Mouse (Mus musculus) forebrain, embryonic 13.5 days (tissue): ENCODE data around the gene Ap3s2. TPM values are rescaled to one million over a fixed set of nuclear protein-coding genes. Genes with fewer than 3 reads are reported as not detected.

ENCODE experiments used
- ATAC-seq: fragments of 200-750 bp; cut with Nextera tagmentation; 2 replicates; pipeline ENCODE4 v1.8.0; 2017
- H3K27ac ChIP-seq: fragments of 300-500 bp; sonication (generic); 2 replicates; pipeline ENCODE4 v1.5.1; 2015; ENCODE audit warnings: inconsistent platforms, mild to moderate bottlenecking, moderate library complexity
- H3K27me3 ChIP-seq: fragments of 300-500 bp; sonication (generic); 2 replicates; pipeline ENCODE4 v1.6.1; 2015; ENCODE audit warnings: mild to moderate bottlenecking, inconsistent platforms
- H3K36me3 ChIP-seq: fragments of 300-500 bp; sonication (generic); 2 replicates; pipeline ENCODE4 v1.6.1; 2015; ENCODE audit warnings: mild to moderate bottlenecking, inconsistent platforms; ENCODE audit not compliant: poor library complexity, severe bottlenecking
- H3K4me1 ChIP-seq: fragments of 300-500 bp; sonication (generic); 2 replicates; pipeline ENCODE4 v1.6.1; 2015; ENCODE audit warnings: inconsistent platforms
- H3K4me2 ChIP-seq: fragments of 300-500 bp; sonication (generic); 2 replicates; pipeline ENCODE4 v1.6.1; 2015; ENCODE audit warnings: inconsistent platforms, mild to moderate bottlenecking, moderate library complexity
- H3K4me3 ChIP-seq: fragments of 300-500 bp; sonication (generic); 2 replicates; pipeline ENCODE4 v1.5.1; 2015; ENCODE audit warnings: mild to moderate bottlenecking, inconsistent platforms
- H3K9ac ChIP-seq: fragments of 300-500 bp; sonication (generic); 2 replicates; pipeline ENCODE4 v1.6.1; 2015; ENCODE audit warnings: mild to moderate bottlenecking, inconsistent platforms
- H3K9me3 ChIP-seq: fragments of 300-500 bp; sonication (generic); replicated peaks from 2 replicates; pipeline ENCODE4 v1.6.1; 2016; ENCODE audit warnings: inconsistent platforms
- WGBS: fragments of 180-500 bp; shearing (Covaris S2); methylation state at CpG from one replicate; pipeline ENCODE4 v1.1.7; 2015; 5-methylcytosine and 5-hydroxymethylcytosine counted together
- polyA plus RNA-seq: library from polyadenylated mRNA; unstranded; fragments of >200 nt; fragmentation: Nextera tagmentation; extraction: Ambion mirVana; gene quantifications from 2 replicates; pipeline ENCODE4 v1.2.1, GENCODE M21; 2015

Gene Ap3s2
- polyA plus RNA-seq, 1 experiment from 2014 or later, result 46.3 TPM

GRCm38 (mm10) chr7:79907356-79907755 lies 13.1 kb downstream of the Ap3s2 start:
- no peak for ATAC-seq
- Histone ChIP-seq H3K9me3 (no peaks in the 10 kb centered on the region), H3K4me2 (no peak overlapping the region), H3K9ac (no peak overlapping the region), H3K4me3 (no peak overlapping the region), H3K4me1 (no peaks in the 10 kb centered on the region), H3K27ac (no peak overlapping the region), H3K27me3 (no peaks in the 10 kb centered on the region), H3K36me3 (peaks cover 77% of the 10 kb centered on the region)
- WGBS, result 86% methylated on average over 2 of the region's 2 CpGs

GRCm38 (mm10) chr7:79906914-79907313 lies 13.5 kb downstream of the Ap3s2 start:
- Histone ChIP-seq H3K36me3 (peaks cover 81% of the 10 kb centered on the region), H3K27ac (no peak overlapping the region), H3K4me2 (no peak overlapping the region), H3K27me3 (no peaks in the 10 kb centered on the region), H3K9me3 (no peaks in the 10 kb centered on the region), H3K4me1 (no peaks in the 10 kb centered on the region), H3K9ac (no peak overlapping the region), H3K4me3 (no peak overlapping the region)
- 89% methylated on average over 3 of the region's 3 CpGs for WGBS
- ATAC-seq, result no peak

- H3K27ac ChIP-seq, result no peak overlapping the region
- H3K9me3 ChIP-seq, result no peaks in the 10 kb centered on the region
- no peaks in the 10 kb centered on the region for H3K4me1 ChIP-seq
- ATAC-seq, result no peak
- H3K9ac ChIP-seq, result no peak overlapping the region
- H3K36me3 ChIP-seq, result peaks cover 90% of the 10 kb centered on the region
- no peak overlapping the region for H3K4me3 ChIP-seq
- 94% methylated on average over 4 of the region's 4 CpGs for WGBS
- no peak overlapping the region for H3K4me2 ChIP-seq
- no peaks in the 10 kb centered on the region for H3K27me3 ChIP-seq
Observed at GRCm38 (mm10) chr7:79905193-79905592, 15.3 kb downstream of the Ap3s2 start.

GRCm38 (mm10) chr7:79903160-79903792 lies 17.2 kb downstream of the Ap3s2 start:
- Histone ChIP-seq H3K9me3 (no peaks in the 10 kb centered on the region), H3K9ac (no peak overlapping the region), H3K4me3 (no peak overlapping the region), H3K4me2 (no peak overlapping the region), H3K4me1 (no peaks in the 10 kb centered on the region), H3K27me3 (no peaks in the 10 kb centered on the region), H3K27ac (no peak overlapping the region), H3K36me3 (peaks cover 89% of the 10 kb centered on the region)
- WGBS, result 94% methylated on average over 8 of the region's 8 CpGs
- no peak for ATAC-seq

- no peak overlapping the region for H3K4me3 ChIP-seq
- no peaks in the 10 kb centered on the region for H3K4me1 ChIP-seq
- no peaks in the 10 kb centered on the region for H3K27me3 ChIP-seq
- H3K9ac ChIP-seq, result no peak overlapping the region
- H3K36me3 ChIP-seq, result peaks cover 80% of the 10 kb centered on the region
- no peak overlapping the region for H3K27ac ChIP-seq
- no peak for ATAC-seq
- H3K9me3 ChIP-seq, result no peaks in the 10 kb centered on the region
- 97% methylated on average over 6 of the region's 6 CpGs for WGBS
- no peak overlapping the region for H3K4me2 ChIP-seq
Observed at GRCm38 (mm10) chr7:79900753-79901152, 19.7 kb downstream of the Ap3s2 start.

GRCm38 (mm10) chr7:79895225-79895624 lies 25.2 kb downstream of the Ap3s2 start:
- ATAC-seq, result no peak
- H3K4me3 ChIP-seq, result no peak overlapping the region
- H3K36me3 ChIP-seq, result peaks cover 72% of the 10 kb centered on the region
- WGBS, result 81% methylated on average over 3 of the region's 3 CpGs
- no peak overlapping the region for H3K9ac ChIP-seq
- no peak overlapping the region for H3K27ac ChIP-seq
- H3K4me1 ChIP-seq, result no peaks in the 10 kb centered on the region
- no peaks in the 10 kb centered on the region for H3K9me3 ChIP-seq
- H3K27me3 ChIP-seq, result no peaks in the 10 kb centered on the region
- no peak overlapping the region for H3K4me2 ChIP-seq

GRCm38 (mm10) chr7:79894790-79895189 lies 25.7 kb downstream of the Ap3s2 start:
- no peak overlapping the region for H3K9ac ChIP-seq
- no peak overlapping the region for H3K27ac ChIP-seq
- no peaks in the 10 kb centered on the region for H3K9me3 ChIP-seq
- H3K4me2 ChIP-seq, result no peak overlapping the region
- 90% methylated on average over 1 of the region's 1 CpGs for WGBS
- H3K4me1 ChIP-seq, result no peaks in the 10 kb centered on the region
- no peak for ATAC-seq
- no peak overlapping the region for H3K4me3 ChIP-seq
- H3K36me3 ChIP-seq, result peaks cover 72% of the 10 kb centered on the region
- H3K27me3 ChIP-seq, result no peaks in the 10 kb centered on the region

GRCm38 (mm10) chr7:79892576-79893428 lies 27.6 kb downstream of the Ap3s2 start:
- Histone ChIP-seq H3K9ac (no peak overlapping the region), H3K36me3 (peaks cover 63% of the 10 kb centered on the region), H3K9me3 (no peaks in the 10 kb centered on the region), H3K4me2 (no peak overlapping the region), H3K4me3 (no peak overlapping the region), H3K4me1 (no peaks in the 10 kb centered on the region), H3K27ac (no peak overlapping the region), H3K27me3 (no peaks in the 10 kb centered on the region)
- WGBS, result 97% methylated on average over 6 of the region's 6 CpGs
- ATAC-seq, result no peak

GRCm38 (mm10) chr7:79890436-79891221 lies 29.8 kb downstream of the Ap3s2 start:
- H3K36me3 ChIP-seq, result peaks cover 58% of the 10 kb centered on the region
- ATAC-seq, result no peak
- WGBS, result 90% methylated on average over 15 of the region's 15 CpGs

GRCm38 (mm10) chr7:79888603-79889002 lies 31.8 kb downstream of the Ap3s2 start:
- no peaks in the 10 kb centered on the region for H3K9me3 ChIP-seq
- no peak for ATAC-seq
- no peak overlapping the region for H3K27ac ChIP-seq
- H3K9ac ChIP-seq, result no peak overlapping the region
- no peak overlapping the region for H3K4me3 ChIP-seq
- H3K36me3 ChIP-seq, result peaks cover 48% of the 10 kb centered on the region
- 95% methylated on average over 9 of the region's 9 CpGs for WGBS
- no peak overlapping the region for H3K4me2 ChIP-seq
- H3K27me3 ChIP-seq, result no peaks in the 10 kb centered on the region
- no peaks in the 10 kb centered on the region for H3K4me1 ChIP-seq

More at GRCm38 (mm10) chr7:79890436-79891221, 29.8 kb downstream of the Ap3s2 start:
- H3K27ac ChIP-seq, result no peak overlapping the region
- no peak overlapping the region for H3K4me3 ChIP-seq
- H3K9me3 ChIP-seq, result no peaks in the 10 kb centered on the region
- no peak overlapping the region for H3K9ac ChIP-seq
- H3K4me2 ChIP-seq, result no peak overlapping the region
- H3K4me1 ChIP-seq, result no peaks in the 10 kb centered on the region
- no peaks in the 10 kb centered on the region for H3K27me3 ChIP-seq

- 91% methylated on average over 7 of the region's 7 CpGs for WGBS
- Histone ChIP-seq H3K4me3 (no peak overlapping the region), H3K27ac (no peak overlapping the region), H3K9me3 (no peaks in the 10 kb centered on the region), H3K4me2 (no peak overlapping the region), H3K4me1 (no peaks in the 10 kb centered on the region), H3K9ac (no peak overlapping the region), H3K27me3 (no peaks in the 10 kb centered on the region), H3K36me3 (peaks cover 66% of the 10 kb centered on the region)
- no peak for ATAC-seq
Observed at GRCm38 (mm10) chr7:79883613-79884334, 36.7 kb downstream of the Ap3s2 start.
